Mouse (Mus musculus): ENCODE measurements around the gene Tnrc6c. TPM values are rescaled to one million over a fixed set of nuclear protein-coding genes. Genes with fewer than 3 reads are reported as not detected.

Tnrc6c gene
- polyA plus RNA-seq, 1 experiment from 2014 or later: 35.4 TPM

DNA sequence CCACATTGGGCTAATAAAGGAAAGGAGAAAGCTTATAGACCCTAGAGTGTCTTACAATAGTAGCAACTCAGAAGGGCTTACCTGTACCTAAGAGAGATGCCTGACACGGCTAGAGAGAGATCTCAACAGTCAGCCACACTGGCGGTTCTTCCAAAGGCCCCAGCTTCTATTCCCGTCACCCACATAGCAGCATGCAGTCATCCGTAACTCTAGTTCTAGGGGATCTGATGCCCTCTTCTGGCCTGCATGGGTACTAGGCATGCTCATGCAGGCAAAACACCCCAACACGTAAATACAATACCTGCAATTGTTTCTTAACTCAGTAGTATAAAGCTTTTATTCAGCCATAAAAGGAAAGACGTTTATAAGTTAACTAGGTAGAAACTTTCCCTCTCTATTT, 59.3 kb downstream of the Tnrc6c start:
- H3K27me3 ChIP-seq (replicated peaks): no peaks in the 10 kb centered on the region
- H3K4me1 ChIP-seq: no peaks in the 10 kb centered on the region; the same call in 1 of the 2 replicates
- H3K4me2 ChIP-seq: no peak overlapping the region
- H3K36me3 ChIP-seq (replicated peaks): peaks cover 25% of the 10 kb centered on the region; the same call in 1 of the 2 replicates
- no peak overlapping the region for H3K27ac ChIP-seq
- no peaks in the 10 kb centered on the region for H3K9me3 ChIP-seq
- H3K9ac ChIP-seq: no peak overlapping the region
- no peak for ATAC-seq (replicated peaks)
- 91% methylated on average over 6 of the region's 6 CpGs for WGBS
- H3K4me3 ChIP-seq: no peak overlapping the region

DNA sequence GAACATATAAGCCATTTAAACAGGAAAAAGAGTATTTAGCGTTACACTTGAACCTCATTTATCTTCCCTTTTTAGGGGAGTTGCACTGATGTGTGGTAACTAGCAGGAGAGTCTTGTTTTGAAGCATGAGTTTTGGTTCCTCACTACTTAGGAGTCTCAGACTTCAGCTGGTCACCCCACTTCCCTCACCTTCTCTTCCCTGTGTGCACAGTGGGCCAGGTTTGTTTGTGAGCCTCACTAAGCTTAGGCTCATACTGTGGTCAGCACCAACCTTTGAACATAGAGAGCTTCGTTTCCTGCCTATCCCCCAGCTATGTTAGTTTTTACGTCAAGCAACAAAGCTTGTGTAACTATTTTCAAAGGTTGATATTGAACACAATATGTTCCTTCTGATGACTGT, 64.7 kb downstream of the Tnrc6c start:
- H3K9ac ChIP-seq: no peak overlapping the region
- H3K4me2 ChIP-seq: no peak overlapping the region
- ATAC-seq (replicated peaks): no peak
- no peak overlapping the region for H3K27ac ChIP-seq
- H3K9me3 ChIP-seq: no peaks in the 10 kb centered on the region
- no peaks in the 10 kb centered on the region for H3K4me1 ChIP-seq
- H3K4me3 ChIP-seq: no peak overlapping the region
- H3K27me3 ChIP-seq (replicated peaks): no peaks in the 10 kb centered on the region
- 97% methylated on average over 3 of the region's 3 CpGs for WGBS
- H3K36me3 ChIP-seq (replicated peaks): peaks cover 58% of the 10 kb centered on the region

- peaks cover 29% of the 10 kb centered on the region for H3K36me3 ChIP-seq (replicated peaks)
- H3K4me3 ChIP-seq: no peak overlapping the region
- H3K4me1 ChIP-seq: no peaks in the 10 kb centered on the region
- no peak for ATAC-seq (replicated peaks)
- H3K4me2 ChIP-seq: no peak overlapping the region
- H3K9ac ChIP-seq: no peak overlapping the region
- no peaks in the 10 kb centered on the region for H3K9me3 ChIP-seq
- no peaks in the 10 kb centered on the region for H3K27me3 ChIP-seq (replicated peaks)
- WGBS: 86% methylated on average over 6 of the region's 6 CpGs
- H3K27ac ChIP-seq: no peak overlapping the region
These were observed 70.7 kb downstream of the Tnrc6c start for GRCm38 (mm10) chr11:117724604-117725301.

DNA sequence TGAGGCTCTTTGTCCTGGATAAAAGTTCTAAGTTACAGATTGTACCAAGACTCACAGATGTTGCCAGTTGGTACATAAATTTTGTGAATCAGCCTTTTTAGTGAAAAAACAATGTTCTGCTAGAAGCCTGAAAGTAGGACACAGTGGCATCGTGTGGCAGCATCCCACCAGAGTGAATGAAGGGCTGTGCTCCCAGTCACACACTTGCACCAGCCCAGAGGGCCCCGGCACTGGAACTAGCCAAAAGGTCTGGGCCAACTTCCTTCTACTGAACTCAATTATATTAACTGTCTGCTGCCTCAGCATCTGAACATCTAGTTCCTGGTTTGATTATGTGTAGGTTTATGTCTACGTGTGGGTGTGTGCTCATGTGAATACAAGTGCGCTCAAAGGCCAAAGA, 72.9 kb downstream of the Tnrc6c start:
- Histone ChIP-seq H3K9me3 (no peaks in the 10 kb centered on the region), H3K9ac (no peak overlapping the region), H3K27me3 (replicated peaks) (no peaks in the 10 kb centered on the region), H3K27ac (no peak overlapping the region), H3K4me1 (no peaks in the 10 kb centered on the region), H3K4me3 (no peak overlapping the region), H3K36me3 (replicated peaks) (peaks cover 8% of the 10 kb centered on the region), H3K4me2 (no peak overlapping the region)
- WGBS: 97% methylated on average over 4 of the region's 4 CpGs
- no peak for ATAC-seq (replicated peaks)

GRCm38 (mm10) chr11:117728245-117728644, 74.2 kb downstream of the Tnrc6c start:
- Histone ChIP-seq H3K36me3 (replicated peaks) (peaks cover under 1% of the 10 kb centered on the region; the same call in 1 of the 2 replicates), H3K4me1 (no peaks in the 10 kb centered on the region), H3K27me3 (replicated peaks) (no peaks in the 10 kb centered on the region), H3K9me3 (no peaks in the 10 kb centered on the region), H3K4me2 (no peak overlapping the region), H3K9ac (no peak overlapping the region), H3K4me3 (no peak overlapping the region), H3K27ac (no peak overlapping the region)
- ATAC-seq (replicated peaks): no peak
- WGBS: 86% methylated on average over 5 of the region's 5 CpGs

DNA sequence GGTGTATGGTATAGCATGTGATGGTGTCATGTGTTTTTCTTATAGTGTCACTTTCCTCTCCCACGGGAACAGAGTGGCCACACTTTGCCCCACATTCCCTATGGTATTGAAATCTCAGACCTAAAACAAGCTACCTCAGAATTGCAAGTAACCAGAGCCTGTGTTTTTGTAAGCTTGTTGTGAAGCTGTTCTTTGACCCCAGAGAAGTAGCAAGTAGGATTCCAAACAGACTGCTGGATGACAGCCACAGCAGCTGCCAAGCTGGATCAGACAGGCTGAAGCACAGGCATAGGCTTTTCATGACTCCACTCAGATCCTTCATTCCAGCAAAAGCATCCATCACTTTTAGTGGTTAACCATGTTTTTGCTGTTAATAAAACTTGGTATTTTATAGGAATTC, 74.8 kb downstream of the Tnrc6c start:
- H3K9ac ChIP-seq: no peak overlapping the region
- H3K27ac ChIP-seq: no peak overlapping the region
- WGBS: 79% methylated on average over 1 of the region's 1 CpGs
- no peaks in the 10 kb centered on the region for H3K4me1 ChIP-seq
- no peaks in the 10 kb centered on the region for H3K36me3 ChIP-seq (replicated peaks)
- no peaks in the 10 kb centered on the region for H3K27me3 ChIP-seq (replicated peaks)
- no peak overlapping the region for H3K4me3 ChIP-seq
- H3K4me2 ChIP-seq: no peak overlapping the region
- no peak for ATAC-seq (replicated peaks)
- no peaks in the 10 kb centered on the region for H3K9me3 ChIP-seq

GRCm38 (mm10) chr11:117729341-117729740, 75.3 kb downstream of the Tnrc6c start:
- 0 out of 2 replicates have a peak, but pooled peaks cover 3% of the 10 kb centered on the region for H3K36me3 ChIP-seq (replicated peaks)
- WGBS: 94% methylated on average over 3 of the region's 3 CpGs
- H3K4me3 ChIP-seq: no peak overlapping the region

DNA sequence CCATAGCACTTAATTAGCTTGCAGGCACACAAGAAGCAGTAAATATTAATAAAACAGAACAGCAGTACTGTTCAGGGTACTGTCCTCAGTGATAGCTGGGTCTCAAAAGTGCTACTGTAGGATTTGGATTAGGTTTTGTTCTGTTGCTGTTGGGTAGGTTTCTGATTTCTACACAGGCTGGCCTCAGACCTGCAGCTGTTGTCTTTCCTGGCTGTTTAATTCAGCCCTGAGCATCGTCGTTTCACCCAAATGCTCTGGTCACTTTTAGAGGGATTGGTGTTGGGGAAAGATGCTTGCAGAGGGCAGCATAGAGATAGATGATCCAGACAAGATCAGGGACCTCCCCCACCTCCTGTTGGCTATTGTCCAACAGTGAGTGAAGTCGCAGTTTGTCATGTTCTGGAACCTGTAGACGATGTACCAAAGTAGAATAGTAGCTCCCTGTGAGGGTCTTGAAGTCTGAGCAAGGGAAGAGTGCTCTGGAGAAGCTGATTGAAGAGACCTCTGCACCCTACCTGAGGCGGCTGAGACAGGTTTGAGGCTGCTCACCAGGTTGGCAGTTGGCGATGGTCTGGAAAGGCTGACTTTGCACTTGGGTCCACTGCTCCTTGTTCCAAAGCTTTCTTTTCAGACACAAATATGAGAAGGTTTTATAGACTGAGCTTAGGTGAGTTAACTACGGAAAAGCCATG, 75.9 kb downstream of the Tnrc6c start:
- peaks cover 3% of the 10 kb centered on the region; the same call in 1 of the 2 replicates for H3K36me3 ChIP-seq (replicated peaks)
- H3K9ac ChIP-seq: no peak overlapping the region
- no peak overlapping the region for H3K4me3 ChIP-seq
- H3K27ac ChIP-seq: no peak overlapping the region
- no peak overlapping the region for H3K4me2 ChIP-seq
- no peaks in the 10 kb centered on the region for H3K4me1 ChIP-seq
- H3K9me3 ChIP-seq: no peaks in the 10 kb centered on the region
- no peak for ATAC-seq (replicated peaks)
- no peaks in the 10 kb centered on the region for H3K27me3 ChIP-seq (replicated peaks)
- WGBS: 89% methylated on average over 7 of the region's 7 CpGs

More at GRCm38 (mm10) chr11:117729341-117729740, 75.3 kb downstream of the Tnrc6c start:
- no peak overlapping the region for H3K4me2 ChIP-seq
- no peaks in the 10 kb centered on the region for H3K27me3 ChIP-seq (replicated peaks)
- no peak overlapping the region for H3K9ac ChIP-seq
- no peak overlapping the region for H3K27ac ChIP-seq
- H3K9me3 ChIP-seq: no peaks in the 10 kb centered on the region
- ATAC-seq (replicated peaks): no peak
- H3K4me1 ChIP-seq: no peaks in the 10 kb centered on the region

DNA sequence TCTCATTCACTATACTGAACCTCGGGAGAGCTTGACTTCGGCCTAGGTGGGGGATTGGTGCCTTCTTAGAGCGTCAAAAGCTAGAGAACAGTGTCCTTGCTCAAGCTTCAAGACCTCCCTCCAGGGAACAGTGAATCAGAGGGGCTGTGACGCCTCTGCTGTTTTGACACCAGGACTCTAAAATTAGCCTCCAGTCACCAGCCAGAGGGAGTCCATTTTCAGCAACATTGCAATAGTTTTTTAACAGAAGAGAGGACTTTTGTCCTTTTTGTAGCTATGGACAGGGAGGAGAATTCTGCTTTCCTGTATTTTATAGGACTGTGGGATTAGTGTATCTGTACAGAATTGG, 76.4 kb downstream of the Tnrc6c start:
- H3K36me3 ChIP-seq (replicated peaks): peaks cover 3% of the 10 kb centered on the region; the same call in 1 of the 2 replicates
- H3K27ac ChIP-seq: no peak overlapping the region
- no peak overlapping the region for H3K9ac ChIP-seq
- H3K9me3 ChIP-seq: no peaks in the 10 kb centered on the region
- no peak for ATAC-seq (replicated peaks)
- H3K4me3 ChIP-seq: no peak overlapping the region
- no peaks in the 10 kb centered on the region for H3K27me3 ChIP-seq (replicated peaks)
- 82% methylated on average over 4 of the region's 4 CpGs for WGBS
- H3K4me1 ChIP-seq: no peaks in the 10 kb centered on the region
- no peak overlapping the region for H3K4me2 ChIP-seq

GRCm38 (mm10) chr11:117731470-117731869, 77.4 kb downstream of the Tnrc6c start:
- WGBS: 90% methylated on average over 7 of the region's 7 CpGs
- no peaks in the 10 kb centered on the region for H3K4me1 ChIP-seq

DNA sequence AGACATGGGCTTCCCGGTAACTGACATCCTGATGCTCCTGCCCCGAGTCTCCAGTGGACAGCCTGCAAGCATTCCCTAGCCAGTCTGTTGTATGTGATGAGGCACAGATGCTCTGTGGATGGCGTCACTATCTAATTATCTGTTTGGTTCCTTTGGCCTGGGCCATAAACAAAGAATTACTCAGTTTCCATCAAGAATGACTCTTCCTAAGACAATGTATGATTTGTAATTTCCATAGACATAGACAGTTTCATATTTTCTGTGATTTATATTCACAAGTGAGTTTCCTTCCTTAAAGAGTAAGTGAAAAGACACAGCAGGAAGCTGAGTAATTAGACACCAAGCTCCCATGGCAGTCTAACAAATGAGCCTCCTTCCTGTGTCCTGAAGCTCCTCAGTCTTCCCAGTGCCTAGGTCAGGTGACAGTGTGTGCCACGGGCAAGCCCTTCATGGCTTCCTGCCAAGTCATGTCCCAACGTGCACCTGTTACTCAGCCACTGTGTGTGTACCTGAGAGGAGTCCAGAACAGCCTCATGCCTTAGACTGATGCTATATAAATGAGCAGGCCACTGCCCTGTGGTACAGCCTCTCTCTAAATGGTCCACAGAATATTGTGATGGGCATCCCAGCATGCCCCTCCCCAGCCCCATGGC, 82.1 kb downstream of the Tnrc6c start:
- no peak overlapping the region for H3K4me3 ChIP-seq
- WGBS: 76% methylated on average over 5 of the region's 5 CpGs
- no peak overlapping the region for H3K9ac ChIP-seq
- ATAC-seq (replicated peaks): no peak
- no peak overlapping the region for H3K4me2 ChIP-seq
- H3K9me3 ChIP-seq: no peaks in the 10 kb centered on the region
- H3K36me3 ChIP-seq (replicated peaks): peaks cover 40% of the 10 kb centered on the region
- H3K4me1 ChIP-seq: no peaks in the 10 kb centered on the region
- no peaks in the 10 kb centered on the region for H3K27me3 ChIP-seq (replicated peaks)
- H3K27ac ChIP-seq: no peak overlapping the region

More at GRCm38 (mm10) chr11:117731470-117731869, 77.4 kb downstream of the Tnrc6c start:
- Histone ChIP-seq H3K27me3 (replicated peaks) (no peaks in the 10 kb centered on the region), H3K4me2 (no peak overlapping the region), H3K36me3 (replicated peaks) (peaks cover 5% of the 10 kb centered on the region; the same call in 1 of the 2 replicates), H3K9ac (no peak overlapping the region), H3K27ac (no peak overlapping the region), H3K4me3 (no peak overlapping the region), H3K9me3 (no peaks in the 10 kb centered on the region)
- ATAC-seq (replicated peaks): no peak

DNA sequence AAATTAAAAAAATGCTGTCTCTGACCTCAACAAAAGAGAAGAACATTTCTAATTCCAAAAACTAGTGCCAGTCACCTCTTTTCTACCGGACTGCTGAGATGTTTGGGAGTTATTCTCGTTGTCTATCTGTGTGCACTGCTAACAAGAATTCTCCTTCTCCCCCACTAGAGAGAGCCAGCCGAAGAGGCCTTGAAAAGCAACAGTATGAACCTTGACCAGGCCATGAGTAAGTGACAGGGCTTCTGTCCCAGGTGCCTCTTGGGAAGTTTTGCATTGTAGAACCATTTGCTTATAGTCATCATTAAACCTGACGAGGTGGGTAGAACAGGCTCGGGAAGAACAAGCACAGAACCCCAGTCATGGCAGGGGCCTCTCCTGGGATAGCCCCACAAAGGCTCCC, 84.0 kb downstream of the Tnrc6c start:
- no peak overlapping the region for H3K9ac ChIP-seq
- H3K9me3 ChIP-seq: no peaks in the 10 kb centered on the region
- H3K27me3 ChIP-seq (replicated peaks): no peaks in the 10 kb centered on the region
- no peak overlapping the region for H3K4me2 ChIP-seq
- no peak overlapping the region for H3K4me3 ChIP-seq
- ATAC-seq (replicated peaks): no peak
- H3K36me3 ChIP-seq (replicated peaks): peaks cover 60% of the 10 kb centered on the region
- H3K4me1 ChIP-seq: no peaks in the 10 kb centered on the region
- WGBS: 93% methylated on average over 5 of the region's 5 CpGs
- no peak overlapping the region for H3K27ac ChIP-seq

Data from midbrain, embryonic 15.5 days (tissue).